Mouse (Mus musculus) adrenal gland, adult 10 weeks (tissue): ENCODE results near the gene Ctse. TPM values are rescaled to one million over a fixed set of nuclear protein-coding genes. Genes with fewer than 3 reads are reported as not detected.

Source experiments
- polyA plus RNA-seq: library from polyadenylated mRNA; stranded (reverse); fragments of 350-450 nt; fragmentation: Illumina TruSeq; extraction: RNeasy Lipid Tissue Mini Kit (QIAGEN cat#74804); gene quantifications from one replicate; pipeline ENCODE4 v1.2.3, GENCODE M21; 2014; ENCODE audit warnings: low read depth, low replicate concordance

Ctse gene
- not detected for polyA plus RNA-seq

GRCm38 (mm10) chr1:131637791-131638540 lies at the start of gene Ctse:
Gene Ctse, plus strand, starts transcription at chr1:131638306.

DNA sequence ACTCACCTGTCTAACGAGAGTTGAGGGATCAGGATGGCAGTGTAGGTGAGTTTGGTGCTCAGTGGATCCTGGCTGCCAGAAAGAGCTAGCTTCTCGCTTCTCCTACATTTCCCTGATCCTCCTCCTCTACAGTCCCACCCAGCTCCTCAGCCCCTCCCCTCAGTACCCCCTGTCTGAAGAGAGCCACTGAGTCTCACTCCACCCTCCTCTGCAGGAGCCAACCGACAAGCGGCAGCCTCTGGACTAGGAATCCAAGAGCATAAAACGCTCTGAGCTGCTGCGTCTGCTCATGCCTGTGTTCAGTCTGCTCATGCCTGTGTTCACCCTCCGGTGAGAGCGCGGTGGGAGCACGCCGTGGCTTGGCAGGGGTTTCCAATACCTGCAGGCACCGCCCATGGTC lies 39.2 kb upstream of the Ctse start, which contains the start of gene Avpr1b:
Gene Avpr1b, plus strand, starts transcription at position 335 of the 400 bp plus-strand sequence.

DNA sequence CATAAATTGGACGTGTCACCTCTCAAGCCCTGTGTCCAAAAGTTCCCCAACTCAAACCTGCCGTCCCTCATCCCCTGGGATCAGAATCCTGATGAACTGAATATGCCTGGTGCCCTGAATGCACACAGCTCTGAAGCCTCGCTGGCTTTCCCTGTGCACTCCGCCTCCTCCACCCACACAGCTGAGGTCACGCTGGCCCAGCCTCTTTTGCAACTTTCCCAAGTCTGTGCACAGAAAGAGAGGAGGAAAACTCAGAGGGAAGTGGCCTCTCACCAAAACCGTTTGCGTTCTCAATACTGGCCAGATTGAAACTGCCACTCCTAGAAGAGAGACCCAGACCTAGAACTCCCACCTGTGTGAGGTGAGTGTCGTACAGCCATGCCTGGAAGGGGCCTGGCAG lies 50.4 kb downstream of the Ctse start, which contains the start of gene Rab7b:
Gene Rab7b, plus strand, starts transcription at position 221 of the 400 bp plus-strand sequence.

Other genes starting within 250 kb of the Ctse start
- gene Srgap2, start 111.0 kb upstream of the Ctse start, polyA plus RNA-seq = 15.5 TPM
- 2.8 TPM for gene Fam72a, start 110.4 kb upstream of the Ctse start, polyA plus RNA-seq
- not detected for gene Avpr1b, start 39.1 kb upstream of the Ctse start, polyA plus RNA-seq
- gene Rab7b, start 50.4 kb downstream of the Ctse start, polyA plus RNA-seq = 3.1 TPM
- not detected for gene Slc26a9, start 105.7 kb downstream of the Ctse start, polyA plus RNA-seq
- 7.5 TPM for gene Pm20d1, start 159.1 kb downstream of the Ctse start, polyA plus RNA-seq
- gene Slc41a1, start 189.2 kb downstream of the Ctse start, polyA plus RNA-seq = 22.7 TPM
- 6.9 TPM for gene Rab29, start 228.9 kb downstream of the Ctse start, polyA plus RNA-seq